Mouse (Mus musculus): Measurements from ENCODE around the gene Elp4. TPM values are rescaled to one million over a fixed set of nuclear protein-coding genes. Genes with fewer than 3 reads are reported as not detected.

Elp4 gene
- 27.2 and 29.0 TPM in 2 replicates for polyA plus RNA-seq (2015; fragmentation: Nextera tagmentation; extraction: Ambion mirVana)

DNA sequence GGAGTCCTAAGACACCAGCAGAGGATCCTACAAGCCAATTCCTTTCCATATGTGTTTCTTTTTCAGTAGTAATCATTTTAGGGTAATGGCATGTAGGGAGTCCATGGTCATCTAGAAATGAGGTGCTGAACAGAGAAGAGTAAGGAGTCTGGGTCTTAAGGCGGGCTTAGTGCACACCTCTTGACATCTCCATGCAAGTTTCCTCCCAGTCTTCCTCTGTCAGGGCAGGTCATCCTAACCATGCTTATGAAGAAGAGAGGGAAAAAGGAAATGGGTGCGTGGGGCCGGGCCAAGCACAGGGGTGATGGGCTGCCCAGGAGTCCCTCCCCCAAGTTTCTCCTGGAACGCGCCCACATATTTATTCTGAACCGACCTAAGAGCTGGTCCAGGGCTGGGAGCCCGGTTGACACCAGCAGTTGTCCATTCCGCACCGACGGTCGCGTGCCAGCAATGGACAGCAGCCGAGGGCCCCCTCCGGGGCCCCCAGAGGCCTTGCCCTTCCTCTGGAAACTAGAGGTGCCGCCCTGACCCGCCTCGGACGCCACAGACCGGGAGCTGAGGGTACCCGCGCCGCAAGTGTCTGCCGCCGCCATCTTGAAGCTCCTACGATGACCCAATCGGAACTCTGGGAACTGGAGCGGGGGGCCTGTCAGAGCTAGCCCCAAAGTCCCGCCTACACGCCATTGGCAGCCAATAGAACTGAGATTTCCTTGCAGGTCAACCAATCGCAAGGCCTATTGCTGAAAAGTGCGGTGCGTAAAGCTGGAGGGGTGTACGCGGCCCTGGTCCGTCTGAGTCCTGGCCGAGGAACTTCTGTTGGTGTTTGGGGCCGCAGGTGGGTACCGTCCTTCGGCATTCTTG, at the start of gene Elp4, which contains the start of gene Immp1l:
Elp4 (minus strand) TSS at position 669 of the 861 bp plus-strand sequence.
Immp1l (plus strand) TSS at position 743 of the 861 bp plus-strand sequence.
- DNase-seq (ENCODE audit: low spot score) = peak; percentile 98

DNA sequence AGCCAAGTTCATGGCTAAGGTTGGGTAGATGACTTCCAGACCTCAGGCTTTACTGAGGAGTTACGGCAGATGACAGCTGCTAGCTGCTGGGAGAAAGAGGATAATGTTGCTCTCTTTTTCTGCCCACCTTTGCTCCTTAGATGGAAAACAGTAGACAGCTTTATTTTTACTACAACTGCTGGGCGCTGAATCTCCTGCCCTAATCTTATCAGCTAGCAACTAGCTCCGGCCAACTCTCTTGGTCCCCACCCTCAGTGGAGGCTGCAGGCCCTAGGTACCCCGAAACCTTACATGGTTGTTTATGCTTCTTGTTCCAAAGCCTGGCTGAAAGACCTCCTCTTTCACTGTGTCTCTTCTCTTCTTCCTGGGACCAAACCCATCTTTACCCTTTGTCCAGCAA, 49.5 kb upstream of the Elp4 start:
- DNase-seq (ENCODE audit: low spot score) = no peak

DNA sequence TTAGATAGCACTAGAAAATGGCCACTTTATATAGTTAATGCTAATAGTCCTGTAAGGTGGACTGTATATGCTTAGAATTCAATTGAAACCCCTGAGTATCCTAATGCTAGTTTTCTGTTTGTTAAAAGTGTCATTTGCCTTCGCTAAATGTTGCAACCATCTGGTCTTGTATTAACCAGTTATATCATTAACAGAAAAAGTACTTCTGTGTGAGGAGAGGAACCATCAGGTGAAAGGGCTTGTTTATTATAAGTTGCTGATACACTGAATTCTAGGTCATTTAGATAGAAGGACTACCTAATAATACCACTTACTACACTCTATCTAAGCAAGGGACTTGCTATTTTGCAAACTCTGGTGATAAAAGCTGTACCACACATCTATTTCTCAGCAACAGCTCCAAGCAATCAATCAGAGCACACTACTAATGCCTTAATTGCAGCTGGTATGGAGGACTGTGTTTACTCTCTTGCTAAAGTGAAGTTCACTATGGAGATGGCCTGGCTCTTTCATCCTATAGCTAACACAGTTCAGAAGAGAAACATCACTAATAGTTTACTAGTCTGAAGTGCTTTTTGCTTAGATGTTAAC, 47.1 kb upstream of the Elp4 start:
- DNase-seq (ENCODE audit: low spot score) = no peak

DNA sequence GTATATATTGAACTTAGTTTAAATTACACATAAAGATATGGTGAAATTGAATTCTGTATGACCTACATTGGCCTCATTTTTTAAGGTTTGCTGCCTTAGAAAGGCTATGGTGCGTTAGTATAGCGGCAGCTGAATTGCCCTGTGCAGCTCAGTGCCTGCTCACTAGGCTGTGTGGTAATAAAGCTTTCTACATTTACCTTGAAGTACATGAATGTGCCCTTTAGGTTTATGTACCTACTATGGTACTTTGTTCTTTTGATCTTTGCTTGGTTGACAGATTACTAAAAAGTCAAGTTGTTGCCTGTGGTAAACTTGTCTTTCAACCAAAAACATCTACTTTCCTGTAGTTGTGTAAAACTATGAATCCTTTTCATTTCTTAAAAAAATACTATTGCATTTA, 45.8 kb upstream of the Elp4 start:
- DNase-seq (ENCODE audit: low spot score) = no peak

DNA sequence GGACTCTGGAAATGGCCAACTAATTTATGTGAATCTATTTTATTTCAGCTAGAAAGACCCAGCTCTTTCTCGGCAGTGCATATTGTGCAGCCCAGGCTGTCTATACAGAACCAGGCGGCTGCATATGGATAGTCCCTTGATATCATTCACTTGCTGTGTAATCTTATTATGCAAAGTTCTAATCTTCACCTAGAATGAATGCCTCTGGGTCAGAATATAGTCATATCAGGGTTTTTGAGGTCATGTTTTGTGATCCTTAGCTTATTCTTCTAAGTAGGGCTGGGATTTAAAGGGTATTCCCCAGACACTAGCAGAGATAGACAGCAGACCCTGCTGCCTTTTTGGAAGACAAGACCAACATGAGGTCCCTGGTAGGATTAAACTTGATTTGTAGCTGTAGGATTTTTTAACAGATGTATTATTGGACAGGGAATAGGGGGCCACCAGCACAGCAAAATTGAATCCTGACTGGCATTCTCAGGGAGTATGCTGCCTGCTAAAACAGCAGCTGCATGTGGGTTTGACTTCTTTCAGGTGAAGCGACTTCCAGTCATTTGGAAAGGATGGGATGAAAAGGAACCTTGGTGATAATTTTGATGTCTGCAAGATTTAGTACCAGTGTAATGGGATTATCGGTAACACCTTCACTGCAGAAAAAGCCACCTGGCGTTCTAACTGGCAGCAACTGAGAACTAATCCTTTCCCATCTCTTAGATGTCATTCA, 13.4 kb upstream of the Elp4 start:
- DNase-seq (ENCODE audit: low spot score) = no peak

DNA sequence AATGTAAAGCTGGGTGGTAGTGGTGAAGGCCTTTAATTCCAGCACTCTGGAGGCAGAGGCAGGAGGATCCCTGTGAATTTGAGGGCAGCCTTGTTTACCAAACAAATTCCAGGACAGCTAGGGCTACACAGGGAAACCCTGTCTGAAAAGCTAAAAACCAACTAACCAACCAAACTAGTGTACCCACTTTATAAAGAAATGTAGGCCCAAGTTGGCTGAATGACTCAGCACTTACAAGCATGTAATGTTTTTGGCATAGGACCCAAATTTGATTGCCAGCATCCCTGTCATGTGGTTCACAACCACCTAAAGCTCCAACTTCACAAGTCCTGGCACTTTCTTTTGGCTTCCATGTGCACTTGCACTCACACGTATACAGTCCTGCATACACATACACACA, 12.3 kb upstream of the Elp4 start:
- no peak for DNase-seq (ENCODE audit: low spot score)

DNA sequence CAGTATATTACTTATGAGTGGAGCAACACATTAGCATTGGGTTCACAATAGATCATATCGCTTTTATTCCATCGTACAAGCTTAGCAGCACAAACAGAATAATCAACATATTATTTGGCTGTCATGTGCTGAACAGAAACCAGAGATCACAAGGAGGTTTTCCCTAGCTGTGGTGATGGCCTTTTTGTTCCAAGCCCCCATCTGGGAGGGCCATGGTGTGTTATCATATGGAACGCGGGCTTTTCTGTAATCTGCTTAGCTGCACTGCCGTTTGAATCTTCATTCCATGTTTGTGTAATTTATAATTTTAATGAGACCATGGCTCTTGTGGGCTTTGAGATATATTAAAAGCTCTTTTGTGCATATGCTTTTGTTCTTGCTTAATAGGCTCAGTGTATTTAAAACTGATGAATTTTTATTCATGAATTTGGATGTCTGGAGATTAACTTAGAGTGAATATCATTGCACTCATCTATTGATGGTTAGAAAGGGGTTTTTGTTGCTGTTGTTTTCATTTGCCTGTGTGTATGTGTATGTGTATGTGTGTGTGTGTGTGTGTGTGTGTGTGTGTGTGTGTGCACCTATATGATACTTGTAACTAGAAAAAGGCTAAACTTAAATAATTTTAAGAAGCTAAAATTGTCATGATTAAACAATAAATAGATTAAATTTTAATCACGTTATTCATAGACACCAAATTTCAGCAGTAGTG, 9.4 kb upstream of the Elp4 start:
- DNase-seq (ENCODE audit: low spot score) = no peak

DNA sequence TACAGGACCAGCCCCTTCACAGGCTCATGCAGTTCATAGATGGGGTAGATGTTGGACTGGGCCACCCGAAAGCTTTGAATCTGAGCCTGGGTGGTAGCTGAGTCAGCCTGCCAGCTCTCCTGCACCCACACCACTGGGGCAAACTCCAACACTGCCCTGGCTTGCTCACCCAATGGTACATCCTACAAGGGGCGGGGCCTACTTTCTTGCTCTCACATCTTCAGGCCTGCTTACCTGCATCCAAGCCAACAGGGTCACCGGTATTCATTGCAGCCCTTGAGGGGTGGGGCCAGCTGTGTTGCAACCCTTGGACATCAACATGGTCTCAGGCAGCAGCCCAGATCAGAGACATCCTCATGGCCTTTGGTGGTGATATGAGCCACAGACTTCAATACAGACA, 6.2 kb upstream of the Elp4 start:
- DNase-seq (ENCODE audit: low spot score) = no peak

DNA sequence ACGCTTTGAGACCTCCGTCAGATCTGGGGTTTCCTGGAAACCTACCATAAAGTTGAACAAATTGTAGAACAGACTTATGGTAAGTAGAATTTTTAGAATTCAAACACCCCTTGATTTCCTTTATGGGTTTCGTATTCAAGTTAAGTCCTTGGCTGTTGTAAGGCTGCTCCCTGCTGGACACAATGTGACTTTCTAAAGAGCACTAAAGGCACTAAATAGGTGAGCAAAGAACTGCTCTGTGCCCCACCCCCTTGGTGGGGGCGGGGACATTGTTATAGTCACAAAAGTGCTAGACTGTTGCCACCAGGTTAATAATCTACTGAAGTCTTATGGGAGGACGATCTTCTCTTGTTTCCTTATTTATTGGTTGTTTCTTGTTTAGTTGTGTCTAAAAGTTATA, 4.0 kb upstream of the Elp4 start:
- peak; percentile 19 for DNase-seq (ENCODE audit: low spot score)

DNA sequence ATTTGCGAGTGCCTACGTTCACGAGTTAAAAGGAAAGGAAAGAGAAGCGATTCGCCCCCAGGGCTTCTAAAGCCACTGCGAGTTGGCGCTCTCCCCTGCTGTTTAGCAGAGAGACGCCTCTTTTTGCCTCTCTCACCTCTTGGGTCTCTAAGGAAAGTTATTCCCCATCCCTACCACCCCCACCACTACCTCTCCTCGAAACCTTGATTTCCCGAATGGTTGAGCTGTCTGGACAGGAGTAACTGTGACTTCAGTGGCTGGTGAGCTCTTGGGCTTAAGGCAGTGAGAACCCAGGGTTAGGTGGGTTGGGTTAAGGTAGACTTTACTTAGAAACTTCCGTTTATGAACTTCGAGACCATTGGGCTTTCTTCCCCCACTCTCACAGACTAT, 388 bp upstream of the Elp4 start:
- peak; percentile 54 for DNase-seq (ENCODE audit: low spot score)

DNA sequence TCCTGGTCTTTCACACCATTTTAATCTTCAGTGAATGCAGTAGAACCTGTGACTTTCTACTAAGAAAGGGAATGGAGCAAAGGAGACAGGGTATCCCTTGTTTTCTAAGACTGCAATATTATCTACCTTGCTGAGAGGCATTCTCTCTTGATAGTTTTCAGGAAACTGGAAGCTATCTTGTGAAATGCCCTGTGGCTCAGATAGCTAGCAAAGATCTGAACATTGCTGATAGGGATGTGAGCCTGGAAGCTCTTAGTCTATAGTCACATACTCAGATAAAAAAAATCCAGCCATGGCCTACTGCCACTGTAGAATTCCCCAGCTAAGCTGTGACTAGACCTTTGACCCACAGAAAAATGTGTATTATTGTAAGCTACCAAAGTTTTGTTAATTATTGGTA, 13.5 kb downstream of the Elp4 start:
- no peak for DNase-seq (ENCODE audit: low spot score)

DNA sequence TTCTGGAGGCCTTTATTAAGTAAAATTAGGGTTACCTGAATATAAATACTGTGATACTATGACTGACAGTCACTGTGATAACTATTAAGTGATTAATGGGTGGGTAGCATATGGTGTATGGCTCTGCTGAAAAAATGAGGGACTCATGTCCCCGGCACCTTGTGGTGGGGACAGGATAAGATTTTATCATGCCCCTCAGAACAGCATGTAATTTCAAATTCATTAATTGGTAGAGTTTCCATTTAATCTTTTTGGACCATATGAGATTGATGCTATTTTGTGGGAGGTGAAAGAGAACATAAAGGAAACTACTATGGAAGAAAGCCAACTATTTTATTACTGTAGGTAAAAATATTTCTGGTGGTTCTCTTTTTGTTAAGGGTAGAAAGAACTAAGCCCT, 31.0 kb downstream of the Elp4 start:
- DNase-seq (ENCODE audit: low spot score) = no peak

DNA sequence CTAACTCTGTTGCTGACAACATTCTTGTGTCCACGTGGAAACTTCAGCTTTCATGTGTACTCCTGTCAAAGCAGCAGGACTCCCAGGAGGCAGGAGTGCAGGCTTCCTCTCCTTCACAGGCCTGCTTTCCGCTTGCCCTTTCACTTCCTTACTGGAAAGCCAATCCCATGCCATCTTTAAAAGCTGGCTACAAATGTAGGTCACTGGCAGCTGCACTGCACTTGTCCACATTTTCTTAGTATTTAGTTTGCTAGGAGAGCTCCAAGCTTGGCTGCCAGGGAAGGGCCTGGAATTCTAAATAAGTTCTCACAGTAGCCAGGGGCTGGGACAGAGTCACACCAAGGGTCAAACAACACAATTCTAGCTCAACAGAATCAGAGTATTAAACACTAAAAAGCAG, 49.6 kb downstream of the Elp4 start:
- DNase-seq (ENCODE audit: low spot score) = no peak

DNA sequence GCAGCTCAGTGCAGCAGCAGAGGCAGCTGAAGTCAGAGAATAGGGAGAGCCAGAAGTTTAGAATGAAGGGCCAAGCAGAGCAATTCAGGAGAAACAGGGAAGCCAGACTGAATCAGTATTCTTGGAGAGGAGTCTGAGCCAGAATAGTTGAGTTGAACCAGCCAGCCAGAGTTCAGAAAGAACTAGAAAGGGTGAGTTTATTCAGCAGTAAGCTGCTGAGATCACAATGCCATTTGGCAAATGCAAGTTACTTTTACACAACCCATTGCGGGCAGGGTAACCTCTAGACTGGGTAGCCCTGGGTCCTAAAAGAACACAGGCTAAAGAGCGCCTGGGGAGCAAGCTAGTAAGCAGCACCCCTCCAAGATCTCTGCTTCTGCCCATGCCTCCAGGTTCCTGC, 51.4 kb downstream of the Elp4 start:
- DNase-seq (ENCODE audit: low spot score) = no peak

DNA sequence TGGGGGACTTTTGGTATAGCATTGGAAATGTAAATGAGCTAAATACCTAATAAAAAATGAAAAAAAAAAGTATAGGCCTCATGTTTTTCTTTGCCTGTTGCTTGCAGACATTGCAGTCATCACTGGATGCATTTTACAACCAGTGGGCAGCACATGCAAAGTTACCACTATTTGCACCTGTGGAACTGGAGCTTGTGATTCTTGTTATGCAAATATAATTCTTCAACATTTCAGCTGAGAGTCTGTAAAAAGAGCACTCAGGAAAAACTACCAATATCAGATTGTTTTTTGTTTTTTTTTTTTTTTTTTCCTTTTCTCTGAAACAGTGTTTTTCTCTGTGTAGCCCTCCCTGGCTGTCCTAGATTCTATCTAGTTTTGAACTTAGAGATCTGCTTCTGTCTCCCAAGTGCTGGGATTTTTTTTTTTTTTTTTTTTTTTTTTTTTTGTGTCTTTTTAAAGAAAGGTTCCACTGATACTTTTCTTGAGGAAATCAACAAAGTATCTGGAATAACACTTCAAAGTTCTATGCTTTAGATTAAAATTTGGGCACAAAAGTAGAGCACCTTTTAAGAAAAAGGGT, 52.6 kb downstream of the Elp4 start:
- DNase-seq (ENCODE audit: low spot score) = no peak

DNA sequence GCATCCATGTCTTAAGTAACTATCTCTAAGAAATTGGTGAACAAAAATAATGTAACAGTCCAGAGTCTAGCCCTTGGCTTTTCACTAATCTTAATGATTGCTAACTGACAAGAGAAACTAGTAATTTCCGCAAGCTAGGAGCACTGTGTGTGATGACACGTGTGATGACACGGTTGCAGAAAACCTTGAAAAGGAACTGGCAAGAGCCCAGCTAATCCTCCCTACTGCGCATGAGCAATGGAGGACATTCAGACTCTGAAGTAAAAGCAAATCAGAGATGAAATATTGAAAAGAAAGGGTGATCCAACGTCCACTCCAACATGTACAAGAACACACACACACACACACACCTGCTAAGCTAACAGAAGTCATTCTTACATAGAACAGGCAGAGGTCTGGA, 61.2 kb downstream of the Elp4 start:
- no peak for DNase-seq (ENCODE audit: low spot score)

DNA sequence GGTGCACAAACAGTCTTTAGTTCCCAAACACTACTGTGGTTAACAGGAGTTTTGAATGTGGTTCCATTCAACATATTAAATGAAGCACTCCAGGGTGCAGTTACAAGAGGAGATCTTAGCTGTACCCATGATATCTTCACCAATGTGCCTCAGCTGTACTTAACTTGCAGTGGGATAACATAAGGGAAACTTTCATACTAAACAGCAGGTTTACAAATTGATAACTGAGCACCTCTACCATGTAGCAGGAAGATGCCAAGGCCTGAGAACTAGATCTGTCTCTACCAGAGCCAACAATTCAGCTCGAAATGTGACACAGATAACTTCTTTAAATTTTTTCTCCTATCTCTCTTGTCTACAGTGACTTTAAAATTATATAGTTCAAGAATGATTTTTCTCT, 86.4 kb downstream of the Elp4 start:
- DNase-seq (ENCODE audit: low spot score) = no peak

DNA sequence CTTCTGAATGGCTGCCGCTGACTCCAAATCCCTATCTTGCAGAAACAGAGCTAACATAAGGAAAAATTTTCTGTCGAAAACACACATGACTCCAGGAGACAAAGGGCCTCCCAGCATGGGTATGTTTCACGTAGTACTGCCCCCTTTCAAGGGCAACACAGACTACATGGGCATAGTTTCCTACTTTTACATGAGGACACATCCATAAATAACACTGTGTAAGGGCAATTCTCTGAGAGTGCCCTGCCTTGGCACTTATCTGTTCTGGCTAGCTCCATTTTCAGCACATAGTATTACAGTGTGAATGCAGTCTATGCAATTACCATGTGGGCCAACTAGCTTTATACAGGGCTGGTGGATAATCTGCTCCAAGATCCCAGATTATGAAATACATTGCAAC, 89.2 kb downstream of the Elp4 start:
- DNase-seq (ENCODE audit: low spot score) = no peak

DNA sequence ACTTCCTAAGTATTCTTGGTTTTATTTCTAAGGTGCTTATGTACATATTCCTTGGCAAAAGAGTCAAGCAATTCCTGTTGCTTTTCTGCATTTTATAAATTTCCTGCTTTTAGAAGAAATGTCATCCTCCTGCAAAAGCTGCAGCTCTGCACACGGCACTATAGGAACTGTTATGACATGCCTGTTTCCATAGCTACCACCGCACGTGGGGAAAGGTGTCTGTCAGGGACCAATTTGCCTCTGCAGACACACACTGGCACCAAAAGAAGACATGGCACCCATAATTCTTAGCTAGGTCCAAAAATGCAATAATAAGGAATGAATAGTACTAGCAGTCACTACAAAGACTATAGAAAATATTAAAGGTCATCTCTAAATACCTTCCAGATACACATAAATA, 91.3 kb downstream of the Elp4 start:
- DNase-seq (ENCODE audit: low spot score) = peak; percentile 4

DNA sequence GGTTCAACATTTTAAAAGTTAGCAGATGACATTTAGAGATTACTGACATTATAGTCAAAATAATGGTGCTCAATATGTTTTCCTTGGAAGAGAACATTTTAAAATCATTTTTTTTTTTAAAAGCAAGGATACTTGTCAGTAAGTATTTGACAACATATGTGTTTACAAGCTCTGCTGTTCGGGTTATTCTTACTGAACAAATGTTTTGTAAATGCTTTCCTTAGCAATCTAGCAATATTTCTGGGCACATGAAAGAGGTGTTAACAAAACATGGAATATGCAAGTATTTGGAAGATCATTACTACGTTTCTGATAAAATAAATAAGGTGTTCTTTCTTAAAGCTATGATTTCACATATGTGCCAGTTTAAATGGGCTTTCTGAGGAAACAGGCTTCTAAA, 94.1 kb downstream of the Elp4 start:
- no peak for DNase-seq (ENCODE audit: low spot score)

DNA sequence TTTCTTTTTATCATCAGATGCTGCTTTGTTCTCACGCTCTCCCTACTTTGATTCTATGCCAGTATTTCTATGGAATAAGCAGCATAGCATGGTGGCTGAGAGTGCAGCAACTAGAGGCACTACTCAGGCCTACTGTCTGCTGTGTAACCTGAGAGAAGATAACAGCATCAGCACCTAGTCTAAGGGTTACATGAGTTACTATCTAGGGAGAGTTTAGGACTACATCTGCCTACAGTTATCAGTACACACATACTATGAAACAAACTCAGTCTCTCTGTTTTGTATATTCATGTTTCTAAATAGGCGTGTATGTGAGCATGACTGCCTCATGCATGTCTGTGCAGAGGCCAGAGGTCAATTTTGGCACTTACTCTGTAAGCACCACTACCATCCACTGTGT, 97.8 kb downstream of the Elp4 start:
- no peak for DNase-seq (ENCODE audit: low spot score)
